Mouse (Mus musculus): ENCODE results near the gene Msl1.

The Msl1 gene

GRCm38 (mm10) chr11:98846016-98846415 lies 50.7 kb downstream of the Msl1 start:
- DNase-seq (ENCODE audit: low read depth): no peak

GRCm38 (mm10) chr11:98846865-98847604 lies 51.7 kb downstream of the Msl1 start:
- no peak for DNase-seq (ENCODE audit: low read depth)

GRCm38 (mm10) chr11:98849196-98849894 lies 54.0 kb downstream of the Msl1 start:
- no peak for DNase-seq (ENCODE audit: low read depth)

GRCm38 (mm10) chr11:98850100-98851093 lies 55.1 kb downstream of the Msl1 start:
- DNase-seq (ENCODE audit: low read depth): no peak

GRCm38 (mm10) chr11:98854116-98854515 lies 58.8 kb downstream of the Msl1 start:
- no peak for DNase-seq (ENCODE audit: low read depth)

GRCm38 (mm10) chr11:98854659-98855058 lies 59.3 kb downstream of the Msl1 start:
- no peak for DNase-seq (ENCODE audit: low read depth)
